Mouse (Mus musculus): ENCODE data around the gene Lrrc43. TPM values are rescaled to one million over a fixed set of nuclear protein-coding genes. Genes with fewer than 3 reads are reported as not detected.

Lrrc43 gene
- total and polyA plus RNA-seq, 3 experiments, result not detected

DNA sequence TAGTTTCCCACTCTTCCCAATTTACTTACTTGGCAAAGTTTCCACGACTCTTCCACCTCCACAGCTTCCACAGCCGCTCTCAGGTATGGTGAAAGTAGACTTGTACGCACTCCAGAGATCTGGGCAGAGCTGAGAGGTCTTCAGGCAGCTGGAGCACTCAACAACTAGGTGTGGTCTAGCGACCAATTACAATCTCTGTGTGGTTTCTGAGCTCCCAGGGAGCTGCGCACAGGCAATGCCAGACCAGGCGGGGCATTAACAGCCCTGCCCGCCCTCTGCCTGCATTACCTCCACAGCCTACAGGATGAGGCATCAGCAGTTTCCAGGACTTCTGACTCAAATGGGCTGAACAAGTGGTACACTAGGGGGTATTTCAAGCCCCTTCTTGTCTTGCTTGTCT lies 36.2 kb downstream of the Lrrc43 start, which contains the start of gene Gm49027:
Gene Gm49027, minus strand, starts transcription at position 208 of the 400 bp plus-strand sequence.
- dilution Hi-C loops (cut with MboI; ENCODE audit: extremely low pct_ligation_motif_present, extremely low pct_unique_long_range_greater_than_20kb, low sequenced_read_pairs), result no loop called here
- no peak within 1 kb of the TSS for H3K9ac ChIP-seq (ENCODE audit: insufficient read depth, low read depth)
- peaks cover 18 to 65% of the 10 kb centered on the region in 2 experiments for H3K36me3 ChIP-seq (replicated peaks in 1 of 2; ENCODE audit: control insufficient read depth in 1 of 2, insufficient read depth in 1 of 2, low read length in 1 of 2)
- DNase-seq (ENCODE audit: extremely low read depth), result no peak
- H3K27ac ChIP-seq (ENCODE audit: insufficient read depth, low read depth), result no peak within 1 kb of the TSS
- H3K9me3 ChIP-seq (replicated peaks; ENCODE audit: low read length), result no peaks in the 10 kb centered on the region
- in situ Hi-C loops (cut with MboI; ENCODE audit: low pct_ligation_motif_present, low pct_unique_long_range_greater_than_20kb, low sequenced_read_pairs), result no loop called here
- H3K79me2 ChIP-seq (replicated peaks; ENCODE audit: control insufficient read depth, extremely low read depth, insufficient read depth, poor library complexity, severe bottlenecking), result no peaks in the 10 kb centered on the region; the same call in none of the 2 replicates
- H3K4me3 ChIP-seq (replicated peaks in 1 of 3; ENCODE audit: low read depth in 2 of 3, low read length in 2 of 3, poor library complexity in 1 of 3), result peak within 1 kb of the TSS in 2 of 3 experiments; percentile 95
- TF ChIP-seq CHD2 (IDR thresholded peaks at IDR 0.05; ENCODE audit: low read length) (no peak), MAX (IDR thresholded peaks at IDR 0.05; ENCODE audit: low read length) (no peak)
- H3K27me3 ChIP-seq (replicated peaks), result no peaks in the 10 kb centered on the region
- H3K4me2 ChIP-seq (ENCODE audit: insufficient read depth, low read depth, poor library complexity, severe bottlenecking), result 0 out of 2 replicates have a peak within 1 kb of the TSS, but pooled peaks have one; percentile 21
- H3K4me1 ChIP-seq (ENCODE audit: control insufficient read depth in 1 of 2, insufficient read depth in 2 of 2), result peaks cover 3 to 21% of the 10 kb centered on the region in 2 experiments

DNA sequence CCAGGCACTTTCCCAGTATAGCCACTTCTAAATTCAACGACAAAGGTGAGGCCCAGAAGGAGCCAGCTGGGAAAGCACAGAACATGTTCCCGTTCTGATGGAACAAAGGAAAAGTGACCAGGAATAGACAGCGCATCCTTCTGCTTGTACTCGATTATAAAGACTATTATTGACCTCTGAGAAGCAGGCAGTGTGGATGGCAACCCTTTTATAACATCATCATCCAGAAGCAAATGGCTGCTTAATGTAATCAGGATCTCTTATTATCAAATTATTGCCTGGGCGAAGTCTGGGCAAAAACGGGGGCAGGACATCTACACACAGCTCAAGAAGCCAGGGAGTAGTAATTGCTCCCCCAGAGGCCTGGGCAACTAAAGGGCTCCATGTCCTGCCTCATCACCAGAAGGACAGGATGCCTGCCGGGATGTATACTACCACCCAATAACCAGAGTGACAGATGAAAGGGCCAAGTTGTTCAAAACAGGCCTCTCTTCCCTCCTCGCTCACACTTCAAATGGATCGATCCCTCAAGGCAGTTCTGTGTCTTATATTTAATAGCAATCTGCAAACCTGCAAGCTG lies 36.9 kb downstream of the Lrrc43 start:
- no peak overlapping the region for H3K4me2 ChIP-seq (ENCODE audit: insufficient read depth, low read depth, poor library complexity, severe bottlenecking)
- dilution Hi-C loops (cut with MboI; ENCODE audit: extremely low pct_ligation_motif_present, extremely low pct_unique_long_range_greater_than_20kb, low sequenced_read_pairs), result no loop called here

DNA sequence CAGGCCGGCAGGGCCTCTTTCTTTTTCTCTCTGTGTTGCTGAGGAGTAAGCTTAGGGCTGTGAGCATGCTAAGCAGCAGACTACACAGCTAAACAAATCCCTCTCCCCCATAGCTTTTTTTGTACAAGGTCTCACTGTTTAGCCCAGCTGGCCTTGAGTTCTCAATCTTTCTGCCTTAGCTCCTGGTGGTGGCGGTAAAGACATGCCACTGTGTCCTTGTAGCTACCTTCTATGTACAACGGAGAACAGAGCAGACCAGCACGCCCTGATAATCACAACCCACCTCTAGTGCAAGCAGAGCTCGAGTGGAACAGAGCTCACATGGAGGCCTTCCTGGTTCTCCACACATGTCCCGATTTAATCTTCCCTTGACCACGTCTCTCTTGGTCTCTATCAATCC lies 39.5 kb downstream of the Lrrc43 start:
- peaks cover 3 to 5% of the 10 kb centered on the region in 2 experiments for H3K4me1 ChIP-seq (ENCODE audit: control insufficient read depth in 1 of 2, insufficient read depth in 2 of 2)
- H3K9ac ChIP-seq (ENCODE audit: insufficient read depth, low read depth), result no peak overlapping the region
- DNase-seq (ENCODE audit: extremely low read depth), result no peak
- no peak overlapping the region for H3K4me2 ChIP-seq (ENCODE audit: insufficient read depth, low read depth, poor library complexity, severe bottlenecking)
- no peaks in the 10 kb centered on the region; the same call in 1 of the 2 replicates for H3K79me2 ChIP-seq (replicated peaks; ENCODE audit: control insufficient read depth, extremely low read depth, insufficient read depth, poor library complexity, severe bottlenecking)
- no peaks in the 10 kb centered on the region for H3K9me3 ChIP-seq (replicated peaks; ENCODE audit: low read length)
- H3K27me3 ChIP-seq (replicated peaks), result no peaks in the 10 kb centered on the region
- TF ChIP-seq TBP (conservative IDR thresholded peaks at IDR 0.05; ENCODE audit: low read depth, low read length) (no peak), ZC3H11A (IDR thresholded peaks at IDR 0.05; ENCODE audit: low read depth, low read length) (no peak), NELFE (IDR thresholded peaks at IDR 0.05; ENCODE audit: low read depth, low read length) (no peak), USF2 (conservative IDR thresholded peaks at IDR 0.05; ENCODE audit: low read depth, low read length) (no peak), ETS1 (conservative IDR thresholded peaks at IDR 0.05; ENCODE audit: low read depth, low read length) (no peak), CHD2 (IDR thresholded peaks at IDR 0.05; ENCODE audit: low read length) (no peak), USF1 (IDR thresholded peaks at IDR 0.05; ENCODE audit: low read depth, low read length) (no peak)
- H3K36me3 ChIP-seq (replicated peaks in 1 of 2; ENCODE audit: control insufficient read depth in 1 of 2, insufficient read depth in 1 of 2, low read length in 1 of 2), result peaks cover 48 to 85% of the 10 kb centered on the region in 2 experiments
- H3K4me3 ChIP-seq (replicated peaks in 1 of 3; ENCODE audit: low read depth in 2 of 3, low read length in 2 of 3, poor library complexity in 1 of 3), result no peak overlapping the region
- dilution Hi-C loops (cut with MboI; ENCODE audit: extremely low pct_ligation_motif_present, extremely low pct_unique_long_range_greater_than_20kb, low sequenced_read_pairs) (no loop called here), in situ Hi-C loops (cut with MboI; ENCODE audit: low pct_ligation_motif_present, low pct_unique_long_range_greater_than_20kb, low sequenced_read_pairs) (no loop called here)
- H3K27ac ChIP-seq (ENCODE audit: insufficient read depth, low read depth), result no peak overlapping the region

More for the DNA sequence above, 36.9 kb downstream of the Lrrc43 start:
- no peak overlapping the region for H3K27ac ChIP-seq (ENCODE audit: insufficient read depth, low read depth)
- H3K36me3 ChIP-seq (replicated peaks in 1 of 2; ENCODE audit: control insufficient read depth in 1 of 2, insufficient read depth in 1 of 2, low read length in 1 of 2), result peaks cover 23 to 68% of the 10 kb centered on the region in 2 experiments
- peaks cover 3 to 21% of the 10 kb centered on the region in 2 experiments for H3K4me1 ChIP-seq (ENCODE audit: control insufficient read depth in 1 of 2, insufficient read depth in 2 of 2)
- in situ Hi-C loops (cut with MboI; ENCODE audit: low pct_ligation_motif_present, low pct_unique_long_range_greater_than_20kb, low sequenced_read_pairs), result no loop called here
- DNase-seq (ENCODE audit: extremely low read depth), result no peak
- H3K9ac ChIP-seq (ENCODE audit: insufficient read depth, low read depth), result no peak overlapping the region
- no peak overlapping the region for H3K4me3 ChIP-seq (replicated peaks in 1 of 3; ENCODE audit: low read depth in 2 of 3, low read length in 2 of 3, poor library complexity in 1 of 3)
- H3K9me3 ChIP-seq (replicated peaks; ENCODE audit: low read length), result no peaks in the 10 kb centered on the region
- H3K79me2 ChIP-seq (replicated peaks; ENCODE audit: control insufficient read depth, extremely low read depth, insufficient read depth, poor library complexity, severe bottlenecking), result no peaks in the 10 kb centered on the region; the same call in none of the 2 replicates
- no peaks in the 10 kb centered on the region for H3K27me3 ChIP-seq (replicated peaks)
- TF ChIP-seq JUN (IDR thresholded peaks at IDR 0.05; ENCODE audit: insufficient read depth, low read depth, low read length), result no peak
- no peak for TF ChIP-seq PAX5 (IDR thresholded peaks at IDR 0.05; ENCODE audit: low read length)
- no peak for TF ChIP-seq IRF4 (IDR thresholded peaks at IDR 0.05; ENCODE audit: low read depth, low read length)
- no peak for TF ChIP-seq HCFC1 (IDR thresholded peaks at IDR 0.05; ENCODE audit: low read depth, low read length)
- no peak for TF ChIP-seq SIN3A (IDR thresholded peaks at IDR 0.05; ENCODE audit: low read length)
- TF ChIP-seq RAD21 (IDR thresholded peaks at IDR 0.05; ENCODE audit: low read depth, low read length), result no peak
- no peak for TF ChIP-seq USF2 (conservative IDR thresholded peaks at IDR 0.05; ENCODE audit: low read depth, low read length)
